Mouse (Mus musculus): ENCODE measurements at regions not wholly inside any gene's neighbourhood (a gene's known extent, or its start where the extent isn't known, plus 50 kb on each side); places are given as distances from the start of the nearest gene placed in this dataset.

DNA sequence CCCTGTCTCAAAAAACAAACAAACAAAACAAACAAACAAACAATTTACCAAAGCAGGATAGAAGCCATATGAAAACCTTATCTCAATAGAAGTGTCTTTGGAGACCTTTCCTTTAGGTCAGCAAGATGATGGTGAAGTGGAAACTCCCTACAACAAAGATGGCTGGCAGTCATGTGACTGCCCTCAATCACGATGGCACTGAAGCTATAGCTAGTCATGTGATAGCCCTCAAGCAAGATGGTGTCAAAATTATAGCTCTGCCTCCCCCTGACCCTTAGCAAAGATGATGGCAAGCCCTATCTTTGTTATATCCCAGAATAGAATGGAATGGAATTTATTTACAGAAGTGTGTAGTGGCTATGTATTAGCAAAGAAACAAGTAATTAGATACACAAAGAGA is 423.2 kb downstream of the 1810013L24Rik start:
- DNase-seq (ENCODE audit: low read depth, low spot score) = no peak

DNA sequence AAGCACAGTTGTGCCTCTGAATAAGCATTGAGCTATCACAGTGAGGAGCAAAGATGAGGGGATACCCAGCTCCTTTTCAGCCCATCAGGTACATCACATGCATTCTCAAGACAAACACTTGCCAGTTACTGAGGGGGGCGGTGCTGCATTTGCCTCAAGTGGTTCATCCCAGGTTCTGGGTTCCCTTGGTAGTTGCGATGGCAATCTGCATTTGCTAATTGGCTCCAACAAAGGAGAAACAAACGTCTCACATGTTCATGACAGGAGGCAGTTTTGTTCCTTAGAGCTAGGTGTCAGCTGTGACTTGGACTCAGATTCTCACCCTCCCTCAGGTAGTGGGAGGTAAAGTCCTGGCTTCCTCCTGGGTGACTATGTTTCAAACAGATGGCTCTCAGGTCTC is 425.5 kb downstream of the 1810013L24Rik start:
- no peak for DNase-seq (ENCODE audit: low read depth, low spot score)

DNA sequence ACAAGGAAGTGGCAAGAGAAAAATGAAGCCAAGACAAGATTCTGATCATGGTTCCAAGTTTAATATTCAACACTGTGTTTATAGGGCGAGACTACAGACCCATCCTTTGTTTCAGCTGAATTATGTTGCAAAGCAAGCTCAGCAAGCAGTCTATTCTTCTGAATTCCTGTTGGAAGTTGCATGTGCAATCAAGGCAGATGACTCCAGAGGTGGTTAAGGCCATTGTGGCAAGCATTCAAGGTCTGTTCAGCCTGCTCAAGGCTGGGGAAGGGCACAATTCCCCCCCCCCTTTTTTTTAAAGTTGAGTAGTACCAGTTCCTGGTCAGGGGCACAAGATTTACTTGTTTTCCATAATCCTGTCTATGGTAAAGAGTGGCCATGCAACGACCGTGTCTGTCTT is 431.1 kb downstream of the 1810013L24Rik start:
- DNase-seq (ENCODE audit: low read depth, low spot score) = no peak

DNA sequence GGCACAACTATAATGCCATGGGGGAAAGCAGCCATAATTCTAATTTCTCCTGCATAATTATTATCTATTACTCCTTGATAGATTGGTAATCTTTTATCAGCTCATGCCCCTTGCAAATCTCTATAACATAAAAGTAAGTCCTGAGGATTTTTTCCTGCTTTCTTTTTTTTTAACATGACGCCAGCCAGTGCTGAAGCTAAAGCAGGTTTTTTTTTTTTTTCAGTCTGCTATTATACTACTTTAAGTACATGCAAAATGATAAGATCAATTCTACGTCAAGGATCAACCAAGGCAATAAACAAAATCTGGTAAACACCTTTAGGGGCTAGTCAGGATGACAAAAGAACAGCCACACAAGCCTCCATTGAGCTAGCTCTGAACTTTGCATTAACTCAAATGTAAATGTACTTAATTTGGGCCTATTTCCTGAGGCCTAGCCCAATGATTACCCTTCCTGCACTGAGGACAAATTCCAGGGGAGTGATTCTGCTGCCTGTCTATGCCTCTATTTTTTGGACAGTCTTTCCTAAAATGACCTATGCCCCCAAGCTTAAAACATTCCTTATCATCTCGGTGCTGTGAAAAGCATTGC is 434.8 kb downstream of the 1810013L24Rik start:
- DNase-seq (ENCODE audit: low read depth, low spot score) = no peak

DNA sequence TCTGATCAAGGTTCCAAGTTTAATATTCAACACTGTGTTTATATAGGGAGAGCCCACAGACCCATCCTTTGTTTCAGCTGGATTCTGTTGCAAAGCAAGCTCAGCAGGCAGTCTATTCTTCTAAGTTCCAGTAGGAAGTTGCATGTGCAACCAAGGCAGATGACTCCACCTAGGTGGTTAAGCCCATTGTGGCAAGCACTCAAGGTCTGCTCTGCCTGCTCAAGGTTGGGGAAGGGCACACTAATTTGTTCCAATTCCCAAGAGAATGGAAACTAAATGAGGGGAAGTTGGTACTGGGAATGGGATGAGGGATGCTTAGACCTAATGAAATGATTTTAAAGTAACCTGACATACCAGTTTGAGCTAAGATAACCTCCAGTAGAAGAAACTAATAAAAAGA is 437.3 kb downstream of the 1810013L24Rik start:
- no peak for DNase-seq (ENCODE audit: low read depth, low spot score)

DNA sequence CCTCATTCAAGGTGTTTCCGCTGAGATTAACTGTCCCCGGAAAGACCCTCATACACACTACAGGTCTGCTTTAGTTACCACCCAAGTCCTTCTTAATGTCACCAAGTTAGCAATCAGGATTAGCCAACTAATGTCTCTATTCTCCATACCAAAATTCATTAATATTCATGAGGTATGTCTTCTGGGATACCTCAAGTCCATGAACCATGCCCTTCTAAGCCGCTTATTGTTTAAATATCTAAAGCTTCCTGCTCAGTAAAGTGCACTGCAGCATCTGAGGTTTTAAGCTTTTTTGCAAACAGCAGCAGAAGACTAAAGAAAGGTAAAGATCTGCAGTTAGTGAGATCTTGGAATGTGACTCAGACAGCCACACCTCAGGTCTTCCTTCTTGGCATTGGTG is 440.2 kb downstream of the 1810013L24Rik start:
- no peak for DNase-seq (ENCODE audit: low read depth, low spot score)

DNA sequence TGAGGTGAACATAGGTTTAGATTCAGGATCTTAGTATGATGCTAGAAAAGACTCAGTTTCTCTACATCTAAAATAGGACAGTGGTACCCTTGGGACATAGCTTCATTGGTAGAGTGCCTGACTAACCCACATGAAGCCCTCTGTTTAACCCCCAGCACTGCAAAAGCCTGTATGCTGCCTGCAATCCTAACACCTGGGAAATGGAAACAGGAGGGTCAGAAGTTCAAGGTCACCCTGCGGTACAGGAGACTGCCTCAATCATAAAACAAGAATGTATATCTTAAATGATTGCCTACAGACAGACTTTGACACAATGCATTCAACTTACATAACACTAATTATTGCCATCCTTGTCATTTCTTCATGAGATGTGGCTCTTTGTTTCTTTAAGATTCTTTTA is 440.8 kb downstream of the 1810013L24Rik start:
- no peak for DNase-seq (ENCODE audit: low read depth, low spot score)

DNA sequence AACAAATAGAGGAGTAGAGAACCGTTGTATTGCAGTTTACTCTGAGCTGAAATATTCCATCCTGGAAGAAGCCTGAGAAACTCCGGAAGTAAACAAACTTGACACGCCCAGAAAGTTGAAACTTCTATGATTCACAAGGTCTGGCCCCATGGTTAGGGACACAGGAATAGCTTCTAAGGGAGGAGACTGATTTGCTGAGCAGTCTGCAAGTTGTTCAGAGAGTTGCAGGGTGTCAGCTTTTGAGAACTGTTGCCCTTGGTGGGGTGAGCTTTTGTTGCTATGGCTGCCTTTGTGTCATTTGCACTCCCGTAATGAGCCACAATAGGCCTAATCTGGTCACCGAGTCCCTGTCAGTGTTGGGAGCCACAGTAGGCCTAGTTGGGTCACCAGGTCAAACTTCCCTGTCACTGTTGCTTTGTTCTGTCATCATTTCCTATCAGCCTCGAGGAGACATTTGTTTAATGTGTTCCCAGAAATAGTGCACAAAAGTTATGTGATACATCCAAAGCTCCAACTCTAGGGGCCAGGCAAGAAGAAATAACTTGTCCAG is 443.9 kb downstream of the 1810013L24Rik start:
- DNase-seq (ENCODE audit: low read depth, low spot score) = no peak

DNA sequence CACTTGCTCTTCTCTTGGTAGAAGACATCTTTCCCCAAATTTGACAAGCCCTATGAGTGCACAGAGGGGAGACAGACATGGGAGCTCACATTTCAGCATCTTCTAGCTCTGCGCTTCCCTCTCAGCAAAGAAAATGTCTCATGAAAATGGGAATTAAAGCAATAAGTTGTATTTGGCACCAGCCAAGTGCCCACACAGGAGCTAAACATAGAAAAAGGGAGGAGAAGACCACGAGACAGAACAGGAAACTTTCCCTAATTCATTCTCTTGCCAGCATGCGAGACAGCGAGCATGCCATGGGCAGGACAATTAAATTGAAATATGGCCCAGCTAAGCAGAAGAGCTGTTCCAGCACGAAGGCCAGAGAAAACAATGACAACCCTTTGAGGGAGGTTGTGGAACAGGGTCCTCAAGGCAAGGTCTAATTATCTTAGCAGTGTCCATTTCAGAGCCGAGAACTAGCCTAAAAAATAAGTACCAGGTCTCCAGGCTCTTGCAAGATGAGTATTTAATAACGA is 444.7 kb downstream of the 1810013L24Rik start:
- DNase-seq (ENCODE audit: low read depth, low spot score) = no peak

DNA sequence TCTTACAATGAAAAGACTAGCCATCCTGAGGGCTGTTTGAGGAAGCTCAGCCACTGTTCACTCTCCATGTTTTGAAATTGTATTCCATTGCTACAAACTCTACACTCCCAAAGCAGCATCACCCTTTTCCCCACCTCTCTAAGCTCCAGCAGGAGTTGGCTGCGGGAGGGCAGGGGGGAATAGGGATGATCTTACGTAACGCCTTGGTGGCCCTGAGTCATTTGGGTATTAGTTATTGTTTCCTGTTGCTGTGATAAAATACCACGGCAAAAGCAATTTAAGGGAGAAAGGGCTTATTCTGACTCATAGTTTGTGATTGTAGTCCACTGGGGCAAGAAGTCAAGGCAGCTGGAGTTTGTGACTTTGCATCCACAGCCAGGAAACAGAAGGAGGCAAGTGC is 445.5 kb downstream of the 1810013L24Rik start:
- DNase-seq (ENCODE audit: low read depth, low spot score) = no peak

DNA sequence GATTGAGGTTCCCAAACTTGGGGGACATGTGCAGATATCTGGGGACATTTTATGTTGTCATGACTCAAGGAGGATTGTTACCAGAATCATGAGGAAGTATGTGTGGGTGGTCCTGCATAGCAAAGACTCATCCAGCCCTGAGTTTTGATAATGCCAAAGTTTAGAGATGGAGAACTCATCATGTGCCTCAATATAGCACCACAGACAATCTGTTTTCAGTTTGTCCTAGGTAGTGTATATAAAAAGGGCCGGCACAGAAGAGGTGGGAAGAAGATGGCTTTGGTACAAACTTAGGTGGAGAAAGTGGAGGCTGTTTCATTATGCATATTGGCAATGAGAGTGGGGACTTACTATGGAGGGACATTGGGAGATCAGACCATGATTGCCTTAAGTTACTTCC is 447.2 kb downstream of the 1810013L24Rik start:
- DNase-seq (ENCODE audit: low read depth, low spot score) = no peak

DNA sequence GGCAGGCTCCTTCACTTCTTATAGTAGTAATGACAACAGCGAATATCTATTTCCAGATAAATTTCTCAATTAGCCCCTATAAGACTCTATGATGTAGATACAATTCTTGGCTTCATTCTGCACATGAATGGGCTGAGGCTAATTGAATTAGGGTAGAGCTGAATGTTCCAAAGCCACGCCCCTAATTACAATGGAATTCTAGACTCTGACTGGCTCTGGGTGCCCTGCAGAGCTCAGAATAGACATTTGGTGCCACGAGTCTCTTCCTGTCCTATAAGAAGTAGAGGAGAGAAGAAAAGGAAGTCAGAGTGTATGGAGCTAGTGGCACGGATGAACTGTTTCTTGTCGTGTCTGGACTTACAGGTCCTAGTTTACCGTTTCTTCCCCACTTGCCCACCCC is 449.8 kb downstream of the 1810013L24Rik start:
- no peak for DNase-seq (ENCODE audit: low read depth, low spot score)

DNA sequence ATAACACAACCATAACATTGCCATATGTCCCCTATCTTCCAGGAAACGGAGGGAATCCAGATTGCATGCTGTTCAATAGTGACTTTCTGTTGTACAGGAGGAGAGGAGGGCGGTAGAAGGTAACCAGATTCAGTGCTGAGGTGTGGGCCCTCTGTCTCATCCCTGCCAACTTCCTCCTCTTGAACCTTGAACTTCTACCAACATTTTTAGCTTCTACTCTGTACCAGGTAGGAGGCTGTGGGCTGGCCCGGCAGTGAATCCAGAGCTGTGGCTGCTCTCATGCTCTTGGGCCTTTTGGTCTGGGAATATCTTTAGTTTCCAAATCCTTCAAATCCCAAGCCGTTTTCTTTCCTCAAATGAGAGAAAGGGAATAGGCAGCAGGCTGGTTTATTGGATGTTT is 450.5 kb downstream of the 1810013L24Rik start:
- DNase-seq (ENCODE audit: low read depth, low spot score) = no peak

DNA sequence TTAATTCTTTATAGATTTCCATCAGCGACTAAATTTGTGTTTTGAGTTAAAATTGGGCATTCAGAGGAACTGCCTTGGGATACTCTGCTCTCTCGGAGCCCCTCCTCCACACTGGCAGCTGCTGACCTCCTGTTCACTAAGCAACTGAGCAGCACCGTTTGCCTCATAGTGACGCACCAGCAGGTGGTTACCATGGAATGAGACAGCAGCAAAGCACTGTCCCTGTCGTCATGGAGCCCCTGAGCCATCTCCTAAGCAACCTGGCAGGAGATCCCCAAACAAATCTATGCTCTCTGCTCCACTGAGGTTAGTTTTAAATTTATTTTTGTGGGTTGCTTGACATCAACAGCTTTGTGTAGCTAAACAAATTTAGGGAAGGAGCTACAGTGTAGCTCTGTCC is 451.0 kb downstream of the 1810013L24Rik start:
- DNase-seq (ENCODE audit: low read depth, low spot score) = peak; percentile 11

DNA sequence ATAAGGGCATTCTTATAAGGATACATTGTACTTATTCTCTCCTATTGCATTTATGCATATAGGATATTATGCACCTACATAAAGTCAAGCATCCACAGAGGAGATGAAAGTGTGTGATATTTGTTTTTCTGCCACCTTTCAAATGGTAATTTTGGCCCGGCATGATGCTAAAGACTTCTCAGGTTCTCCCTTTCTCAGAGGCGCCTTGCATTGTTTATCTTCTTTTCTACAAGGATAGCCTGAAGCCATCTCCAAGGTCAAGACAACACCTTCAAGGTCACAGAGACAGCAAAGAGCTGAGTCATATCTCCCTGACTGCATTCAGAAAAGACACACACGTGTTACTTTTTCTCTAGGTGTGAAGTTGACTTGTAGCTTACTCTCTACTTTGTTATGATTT is 454.5 kb downstream of the 1810013L24Rik start:
- no peak for DNase-seq (ENCODE audit: low read depth, low spot score)

DNA sequence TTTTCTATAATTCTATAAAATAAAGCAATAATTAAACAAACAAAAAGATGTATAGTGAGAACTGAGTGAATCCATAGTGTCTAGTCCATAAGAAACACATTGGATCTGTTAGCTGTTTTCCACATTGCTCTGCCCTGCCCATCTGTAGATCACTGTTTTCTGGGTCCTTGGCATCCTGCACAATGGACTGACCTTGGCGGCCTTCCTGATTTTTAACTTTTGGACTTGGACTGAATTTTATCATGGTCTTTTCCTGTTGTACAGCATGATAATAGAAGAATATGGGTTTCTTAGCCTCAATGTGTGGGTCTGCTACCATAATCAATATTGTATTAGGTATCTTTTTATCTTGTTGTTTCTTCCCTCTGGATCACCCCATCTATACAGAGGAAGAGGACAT is 456.0 kb downstream of the 1810013L24Rik start:
- DNase-seq (ENCODE audit: low read depth, low spot score) = no peak

DNA sequence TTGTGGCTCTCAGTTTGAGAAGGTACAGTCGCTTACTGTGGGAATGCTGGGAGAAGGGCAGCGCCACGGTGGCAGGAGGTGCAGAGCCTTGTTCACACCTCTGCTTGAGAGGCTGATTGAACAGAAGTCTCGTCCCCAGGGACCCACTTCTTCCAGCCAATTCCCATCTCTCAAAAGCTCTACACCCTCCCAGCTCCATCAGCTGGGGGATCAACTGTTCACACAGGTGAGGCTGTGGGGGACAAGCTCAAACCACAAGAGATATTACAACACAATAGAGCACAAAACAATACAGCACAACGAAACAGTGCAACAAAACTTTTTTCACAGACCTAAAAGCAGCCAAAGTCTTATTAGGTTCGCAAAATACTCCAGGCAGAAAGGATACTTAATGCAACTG is 457.7 kb downstream of the 1810013L24Rik start:
- DNase-seq (ENCODE audit: low read depth, low spot score) = no peak

DNA sequence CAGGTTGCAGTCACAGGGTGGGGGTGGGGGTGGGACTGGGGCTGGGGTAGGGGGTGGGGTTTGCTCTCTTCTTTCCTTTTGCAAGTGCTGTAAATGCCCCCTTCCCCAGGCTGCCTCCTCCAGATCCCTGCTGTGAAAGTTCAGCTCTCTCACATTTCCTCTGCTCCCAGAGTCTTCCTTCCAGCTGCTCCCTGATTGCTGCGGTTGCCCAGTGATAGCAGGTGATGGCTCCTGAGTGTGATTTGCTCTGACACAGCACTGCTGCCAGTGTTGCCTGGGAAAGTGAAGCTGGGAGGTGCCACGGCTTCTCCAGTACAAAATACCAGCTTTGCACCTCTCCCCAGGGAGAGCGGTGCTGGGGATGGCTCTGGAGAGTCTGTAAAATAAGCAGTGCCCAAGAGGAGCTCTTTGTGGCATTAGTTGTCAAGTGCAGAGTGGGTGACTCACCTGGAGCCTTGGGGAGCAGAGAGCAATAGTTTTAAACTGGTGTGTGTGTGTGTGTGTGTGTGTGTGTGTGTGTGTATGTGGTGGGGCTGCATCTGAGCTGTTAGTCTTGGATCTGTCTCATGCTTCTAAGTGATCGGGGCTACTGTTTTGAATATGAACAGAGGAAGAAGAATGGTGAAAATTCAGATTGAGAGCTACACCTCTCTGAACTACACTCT is 461.6 kb downstream of the 1810013L24Rik start:
- DNase-seq (ENCODE audit: low read depth, low spot score) = no peak

DNA sequence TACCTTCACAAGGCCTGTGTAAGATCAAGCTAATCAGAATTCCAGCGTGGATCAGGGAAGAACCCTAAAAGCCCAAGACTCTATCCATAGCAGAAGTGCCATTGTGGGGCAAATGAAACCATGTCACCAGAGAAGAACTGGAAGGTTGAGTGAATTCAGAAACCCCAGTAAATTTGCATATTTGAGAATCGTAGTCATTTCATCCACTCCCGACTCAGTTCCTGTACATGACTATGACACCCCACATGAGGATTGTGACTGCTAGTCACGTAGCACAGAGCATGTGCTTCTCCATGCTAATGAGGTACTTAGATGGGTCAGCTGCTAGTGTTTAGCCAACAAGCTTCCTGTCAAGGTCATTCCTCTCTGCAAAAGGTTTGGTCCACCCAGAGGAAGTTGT is 473.2 kb downstream of the 1810013L24Rik start:
- DNase-seq (ENCODE audit: low read depth, low spot score) = no peak

DNA sequence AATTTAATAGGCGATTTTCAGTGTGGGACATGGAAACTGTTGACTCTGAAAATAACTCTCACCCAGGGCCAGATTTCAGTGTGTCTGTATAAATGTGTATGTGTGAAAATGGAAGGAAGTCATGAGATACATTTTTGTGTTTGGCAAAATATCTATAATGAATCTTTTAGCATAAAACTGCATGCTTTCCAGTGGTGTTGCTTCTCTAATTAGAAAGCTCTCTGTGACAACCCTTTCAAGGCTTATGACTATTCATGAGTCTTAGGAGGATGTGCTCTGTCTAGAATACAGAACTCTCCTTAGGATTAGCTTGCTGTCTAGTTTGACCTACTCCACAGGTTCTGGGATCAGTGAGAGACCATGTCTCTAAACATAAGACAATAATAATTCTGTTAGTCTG is 474.2 kb downstream of the 1810013L24Rik start:
- no peak for DNase-seq (ENCODE audit: low read depth, low spot score)

DNA sequence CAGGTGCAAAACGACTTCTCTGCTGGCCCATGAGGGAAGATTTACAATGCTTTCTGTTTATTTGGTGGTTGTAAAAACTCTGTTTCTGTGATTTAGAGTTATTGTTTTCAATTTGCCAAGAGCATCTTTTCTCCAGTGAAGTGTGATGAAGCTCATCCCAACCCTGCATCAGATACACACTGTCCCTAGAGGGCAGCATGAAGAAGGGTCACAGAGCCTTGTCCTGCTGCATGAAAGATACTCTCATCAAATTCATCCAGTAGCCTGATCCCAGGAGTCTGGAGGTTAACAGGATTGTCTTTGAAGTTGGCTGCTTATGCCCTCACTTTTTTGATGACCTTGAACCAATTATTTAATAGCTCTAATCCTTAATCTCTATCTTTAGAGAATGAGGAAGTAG is 480.8 kb downstream of the 1810013L24Rik start:
- DNase-seq (ENCODE audit: low read depth, low spot score) = no peak

DNA sequence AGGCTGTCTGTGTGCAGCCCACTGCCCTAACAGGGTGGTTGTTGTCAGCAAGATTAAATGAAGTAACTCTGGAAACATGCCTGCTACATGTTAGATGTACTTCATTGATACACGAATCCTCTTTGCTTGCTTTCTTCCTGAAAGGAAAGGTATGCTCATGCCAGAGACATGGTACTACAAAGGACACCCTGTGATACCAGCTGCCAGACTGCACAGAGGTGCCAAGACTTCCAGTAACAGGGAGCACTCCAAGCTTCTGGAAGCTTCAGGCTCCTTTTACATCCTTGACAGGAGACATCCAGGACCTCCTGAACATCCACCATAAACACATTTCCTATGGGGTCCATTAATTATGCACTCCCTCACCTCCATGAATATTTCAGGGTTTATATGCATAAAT is 505.7 kb downstream of the 1810013L24Rik start:
- DNase-seq (ENCODE audit: low read depth, low spot score) = no peak

DNA sequence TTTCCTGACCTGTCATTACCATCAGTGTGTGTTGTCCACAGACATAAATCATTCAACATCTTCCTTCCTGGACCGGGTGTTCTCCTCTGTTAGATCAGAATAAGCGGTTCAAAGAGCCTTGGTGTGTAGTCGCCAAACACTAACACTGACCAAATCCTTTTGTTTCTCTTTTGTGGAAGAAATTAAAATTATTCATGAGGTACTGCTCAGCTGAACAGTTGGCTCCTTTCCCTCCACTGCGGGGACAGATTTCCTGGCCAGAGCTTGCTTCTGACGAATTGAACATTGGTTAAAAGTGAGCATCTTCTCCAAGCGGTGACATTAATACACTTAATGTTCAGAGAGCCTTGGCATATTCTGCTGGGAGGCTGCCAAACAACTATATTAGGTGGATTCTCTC is 506.2 kb downstream of the 1810013L24Rik start:
- DNase-seq (ENCODE audit: low read depth, low spot score) = no peak
